Mouse (Mus musculus) thymus, adult 2 months (tissue): ENCODE measurements around the gene Polr3gl. TPM values are rescaled to one million over a fixed set of nuclear protein-coding genes. Genes with fewer than 3 reads are reported as not detected.
A peak's percentile ranks its signal among the peaks of the same experiment; 100 is the strongest.

Experiments used
- DNase-seq: peaks from one replicate; pipeline ENCODE4 v3.0.0; 2021
- H3K27ac ChIP-seq: fragments of 200-500 bp; 2 replicates; pipeline ENCODE4 v1.5.1; 2012; ENCODE audit warnings: low read length, control low read depth; ENCODE audit not compliant: control insufficient read depth, insufficient read depth
- H3K27me3 ChIP-seq: fragments of 200-500 bp; 2 replicates; pipeline ENCODE4 v1.6.1; 2012; ENCODE audit warnings: mild to moderate bottlenecking, low read length, moderate library complexity, mixed read lengths; ENCODE audit not compliant: control insufficient read depth, insufficient read depth
- H3K36me3 ChIP-seq: fragments of 200-500 bp; 2 replicates; pipeline ENCODE4 v1.6.1; 2012; ENCODE audit warnings: mild to moderate bottlenecking, low read length, moderate library complexity; ENCODE audit not compliant: control insufficient read depth, insufficient read depth
- H3K4me1 ChIP-seq: fragments of 200-500 bp; replicated peaks from 2 replicates; pipeline ENCODE4 v1.6.1; 2012; ENCODE audit warnings: low read length; ENCODE audit not compliant: control insufficient read depth, insufficient read depth
- H3K4me3 ChIP-seq: fragments of 200-500 bp; 2 replicates; pipeline ENCODE4 v1.5.1; 2012; ENCODE audit warnings: mild to moderate bottlenecking, low read length, control low read depth, moderate library complexity; ENCODE audit not compliant: control insufficient read depth, insufficient read depth
- CTCF ChIP-seq: fragments of 200-500 bp; IDR thresholded peaks from 2 replicates; pipeline ENCODE4 v1.5.1; 2012; ENCODE audit warnings: mild to moderate bottlenecking, control low read depth, low read length, moderate library complexity, borderline replicate concordance; ENCODE audit not compliant: control insufficient read depth, poor library complexity, insufficient read depth; ENCODE audit errors: extremely low read depth
- POLR2A ChIP-seq: fragments of 200-500 bp; IDR thresholded peaks from 2 replicates; pipeline ENCODE4 v1.6.1; 2012; ENCODE audit warnings: mild to moderate bottlenecking, low read length, control low read depth, moderate library complexity; ENCODE audit not compliant: control insufficient read depth, poor library complexity, insufficient read depth; ENCODE audit errors: extremely low read depth
- WGBS: fragments of 180-500 bp; shearing (Covaris S2); methylation state at CpG from one replicate; pipeline ENCODE4 v1.1.7; 2018; 5-methylcytosine and 5-hydroxymethylcytosine counted together
- polyA plus RNA-seq: library from polyadenylated mRNA; depleted of rRNA; stranded (reverse); fragments of >200 nt; gene quantifications from 2 replicates; pipeline ENCODE4 v1.2.3, GENCODE M21; 2012

Polr3gl gene
- polyA plus RNA-seq, 1 experiment, result 17.8 TPM

DNA sequence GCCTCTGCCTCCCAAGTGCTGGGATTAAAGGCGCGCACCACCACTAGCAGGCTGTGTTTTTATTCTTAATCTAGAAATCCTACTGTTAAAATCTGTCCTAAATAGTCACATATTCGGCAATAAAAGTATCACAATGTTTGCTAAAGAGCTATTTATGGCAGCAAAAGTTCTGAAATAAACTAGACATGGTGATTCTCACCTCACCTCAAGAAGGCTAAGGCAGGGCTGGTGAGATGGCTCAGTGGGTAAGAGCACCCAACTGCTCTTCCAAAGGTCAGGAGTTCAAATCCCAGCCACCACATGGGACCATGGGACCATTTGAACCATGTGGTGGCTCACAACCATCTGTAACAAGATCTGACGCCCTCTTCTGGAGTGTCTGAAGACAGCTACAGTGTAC, 3.3 kb downstream of the Polr3gl start:
- H3K36me3 ChIP-seq, result no peaks in the 10 kb centered on the region
- no peak overlapping the region for H3K4me3 ChIP-seq
- H3K27me3 ChIP-seq, result peaks cover 2% of the 10 kb centered on the region; the same call in 1 of the 2 replicates
- peaks cover 5% of the 10 kb centered on the region for H3K4me1 ChIP-seq
- WGBS, result 93% methylated on average over 4 of the region's 4 CpGs
- DNase-seq, result no peak
- H3K27ac ChIP-seq, result no peak overlapping the region
- no peak for TF ChIP-seq POLR2A

DNA sequence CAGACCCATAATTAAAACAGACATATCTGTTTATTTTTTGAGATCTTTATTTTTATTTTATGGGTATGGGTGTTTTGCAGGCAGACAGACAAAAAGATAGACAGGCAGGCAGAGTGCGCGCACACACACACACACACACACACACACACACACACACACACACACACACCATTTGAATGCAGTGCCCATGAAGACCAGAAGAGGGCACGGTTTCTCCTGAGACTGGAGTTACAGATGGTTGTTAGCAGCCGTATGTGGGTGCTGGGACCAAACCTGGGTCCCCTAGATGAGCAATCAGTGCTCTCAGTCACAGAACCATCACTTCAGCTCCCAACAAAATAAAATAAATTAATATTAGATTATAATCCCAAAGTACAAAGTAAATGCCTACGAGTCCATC, 10.6 kb downstream of the Polr3gl start:
- Histone ChIP-seq H3K27ac (no peak overlapping the region), H3K27me3 (no peaks in the 10 kb centered on the region), H3K4me3 (no peak overlapping the region), H3K36me3 (no peaks in the 10 kb centered on the region), H3K4me1 (peaks cover 14% of the 10 kb centered on the region)
- TF ChIP-seq POLR2A, result no peak
- TF ChIP-seq CTCF, result no peak
- 99% methylated on average over 5 of the region's 5 CpGs for WGBS
- no peak for DNase-seq

DNA sequence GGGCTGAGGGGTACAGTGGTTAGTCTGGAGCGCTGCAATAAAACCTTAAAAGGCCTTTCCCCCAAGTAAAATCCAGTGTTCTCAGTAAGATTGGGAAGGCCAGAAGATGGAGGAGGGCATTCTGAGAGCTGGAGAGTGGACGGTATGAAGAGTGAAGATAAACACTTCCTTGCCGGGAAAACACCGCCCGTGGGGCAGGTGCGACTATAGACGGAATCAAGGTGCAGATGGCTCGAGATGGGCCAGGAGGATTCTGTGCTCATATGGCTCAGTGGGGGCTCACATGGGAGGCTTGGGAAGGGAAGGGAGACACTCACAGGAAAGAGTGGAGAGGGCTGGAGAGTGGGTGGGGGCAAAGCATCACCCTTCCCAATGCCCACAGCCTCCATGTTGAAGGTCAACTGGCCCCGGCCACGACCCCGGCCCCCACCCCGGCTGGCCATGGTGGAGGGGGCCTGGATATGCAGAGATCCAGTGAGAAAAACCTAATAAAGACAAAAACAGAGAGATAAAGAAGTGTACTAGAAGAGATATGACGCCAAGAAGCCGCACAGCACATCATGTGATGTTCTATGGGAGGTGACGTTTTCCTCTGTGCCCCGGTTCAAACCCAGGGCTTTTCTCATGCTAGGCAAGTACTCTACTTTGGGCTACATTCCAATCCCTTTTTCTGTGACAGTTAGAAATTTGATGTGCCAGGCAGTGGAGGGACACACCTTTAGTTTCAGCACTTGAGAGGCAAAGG, 12.0 kb downstream of the Polr3gl start:
- WGBS, result 98% methylated on average over 16 of the region's 16 CpGs
- H3K4me3 ChIP-seq, result no peak overlapping the region
- H3K27ac ChIP-seq, result no peak overlapping the region
- H3K36me3 ChIP-seq, result no peaks in the 10 kb centered on the region
- no peaks in the 10 kb centered on the region for H3K27me3 ChIP-seq
- no peak for TF ChIP-seq POLR2A
- TF ChIP-seq CTCF, result no peak
- H3K4me1 ChIP-seq, result peaks cover 22% of the 10 kb centered on the region
- DNase-seq, result no peak

DNA sequence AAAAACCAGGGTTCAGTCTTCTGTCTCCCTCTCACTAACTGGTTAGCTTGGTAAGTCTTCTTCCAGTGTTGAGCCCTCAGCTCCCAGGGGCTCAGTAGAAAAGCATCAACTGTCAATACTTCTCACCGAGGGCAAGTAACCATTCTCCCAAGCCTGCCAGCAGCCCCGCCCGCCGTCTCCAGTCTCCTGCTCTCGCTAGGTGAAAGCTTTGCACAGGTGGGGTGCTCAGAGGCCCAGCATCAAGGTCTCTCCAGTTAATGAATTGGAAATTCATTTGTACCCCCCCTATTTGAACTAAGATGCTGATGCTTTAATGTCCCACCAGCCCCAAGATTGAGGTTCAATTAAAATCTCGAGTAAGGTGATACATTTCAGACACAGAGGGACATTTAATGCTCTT, 12.8 kb downstream of the Polr3gl start:
- no peaks in the 10 kb centered on the region for H3K36me3 ChIP-seq
- TF ChIP-seq POLR2A (no peak), CTCF (no peak)
- 92% methylated on average over 6 of the region's 6 CpGs for WGBS
- H3K4me1 ChIP-seq, result peaks cover 30% of the 10 kb centered on the region
- no peak overlapping the region for H3K27ac ChIP-seq
- H3K4me3 ChIP-seq, result no peak overlapping the region
- DNase-seq, result no peak
- no peaks in the 10 kb centered on the region for H3K27me3 ChIP-seq

DNA sequence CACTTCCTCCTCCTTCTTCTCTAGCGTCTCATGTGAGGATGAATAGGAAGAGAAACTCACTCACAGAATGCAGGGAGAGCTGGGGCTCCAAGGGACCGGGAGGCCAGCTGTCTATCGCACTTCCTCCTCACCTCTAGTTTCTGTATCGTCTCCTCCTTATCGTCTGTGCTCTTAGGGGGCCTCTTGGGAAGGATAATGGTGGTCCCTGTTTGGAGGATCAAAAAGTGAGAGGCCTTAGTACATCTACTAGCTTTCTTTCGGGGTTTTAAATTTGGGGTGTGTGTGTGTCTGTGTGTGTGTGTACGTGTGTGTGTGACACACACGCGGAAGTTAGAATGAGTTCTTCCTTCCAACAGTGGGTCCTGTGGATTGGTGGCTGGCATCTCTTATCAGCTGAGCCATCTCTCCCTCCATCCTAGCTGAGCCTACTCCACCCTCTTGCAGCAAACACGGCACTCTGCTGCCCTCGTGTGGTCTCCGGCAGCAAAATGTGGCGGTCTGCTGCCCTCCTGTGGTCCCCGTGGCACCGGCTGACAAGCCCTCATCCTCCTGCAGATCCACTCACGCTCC, 14.0 kb downstream of the Polr3gl start:
- no peak for TF ChIP-seq POLR2A
- peak; percentile 100 for TF ChIP-seq CTCF
- peak overlapping the region; percentile 17 for H3K27ac ChIP-seq
- peaks cover 37% of the 10 kb centered on the region for H3K4me1 ChIP-seq
- DNase-seq, result peak; percentile 90
- no peaks in the 10 kb centered on the region for H3K36me3 ChIP-seq
- H3K4me3 ChIP-seq, result no peak overlapping the region
- WGBS, result 5% methylated on average over 16 of the region's 16 CpGs
- H3K27me3 ChIP-seq, result no peaks in the 10 kb centered on the region

DNA sequence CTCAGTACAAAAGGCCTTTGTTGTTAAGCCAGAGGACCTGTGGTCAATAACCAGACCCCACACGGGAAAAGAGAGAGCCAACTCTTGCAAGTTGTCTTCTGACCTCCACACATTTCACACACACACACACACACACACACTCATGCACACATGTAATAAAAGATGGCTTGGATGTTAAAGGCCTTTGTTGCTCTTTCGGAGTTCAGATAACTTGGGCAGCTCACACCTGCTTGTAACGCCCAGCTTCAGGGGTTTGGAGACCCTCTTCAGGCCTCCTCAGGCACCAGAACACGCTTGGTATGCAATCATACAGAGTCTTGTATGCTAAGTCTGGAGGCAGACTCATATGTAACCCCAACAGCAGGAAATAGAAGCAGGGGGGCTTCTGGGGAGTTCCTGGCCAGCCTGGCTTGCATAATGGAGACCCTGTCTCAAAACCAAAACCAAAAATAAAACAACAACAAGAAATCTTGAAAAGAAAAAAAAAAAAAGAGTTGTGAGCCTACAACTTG, 14.7 kb downstream of the Polr3gl start:
- Histone ChIP-seq H3K27ac (peak overlapping the region; percentile 17), H3K36me3 (no peaks in the 10 kb centered on the region), H3K4me3 (no peak overlapping the region), H3K27me3 (no peaks in the 10 kb centered on the region), H3K4me1 (peaks cover 37% of the 10 kb centered on the region)
- TF ChIP-seq POLR2A (no peak), CTCF (no peak)
- DNase-seq, result no peak
- 77% methylated on average over 4 of the region's 4 CpGs for WGBS
